In genomic region chr13:31374006-31374405, GRCm38 (mm10) we compare ENCODE assay signal across 15 mouse cellular contexts.
DNase-seq lines count a peak whose midpoint lies in the region; ATAC-seq and TF ChIP-seq lines count a peak whose summit lies in the region.
"Had no signal": no experiment of that assay in that cellular context is flagged by ENCODE, and none has a peak within 500 bp of the region (broad histone marks: within the 10 kb centered on the region; RNA-seq: fewer than 3 reads in every experiment).

No protein-coding gene starts in this region.

- no peak overlapping the region for H3K27ac ChIP-seq in forebrain, embryonic 11.5 days (ENCODE audit: low read depth, low read length)
- no peak overlapping the region for H3K27ac ChIP-seq in forebrain, embryonic 10.5 days
- no peak overlapping the region for H3K27ac ChIP-seq in hindbrain, embryonic 12.5 days
- H3K27ac ChIP-seq in midbrain, embryonic 16.5 days (ENCODE audit: low read length), result no peak overlapping the region
- no peak overlapping the region for H3K27ac ChIP-seq in lung, postnatal 0 days (ENCODE audit: low read length)
- H3K27ac ChIP-seq: liver, embryonic 14.5 days had no signal

- peak; percentile 78 for ATAC-seq in forebrain, embryonic 11.5 days (replicated peaks; ENCODE audit: low FRiP score)
- peak; percentile 79 for ATAC-seq in hindbrain, embryonic 12.5 days (ENCODE audit: low FRiP score)
- ATAC-seq in midbrain, embryonic 16.5 days, result peak; percentile 88
- ATAC-seq in lung, postnatal 0 days, result no peak

- TF ChIP-seq CTCF in lung, postnatal 0 days (IDR thresholded peaks at IDR 0.05), result no peak

- no peak overlapping the region for H3K4me3 ChIP-seq in forebrain, embryonic 11.5 days (ENCODE audit: low read depth, low read length)
- no peak overlapping the region for H3K4me3 ChIP-seq in forebrain, embryonic 10.5 days
- H3K4me3 ChIP-seq in hindbrain, embryonic 12.5 days, result no peak overlapping the region
- H3K4me3 ChIP-seq in midbrain, embryonic 16.5 days (ENCODE audit: low read depth, low read length), result no peak overlapping the region
- no peak overlapping the region for H3K4me3 ChIP-seq in lung, postnatal 0 days (ENCODE audit: low read depth, low read length)
- H3K4me3 ChIP-seq: heart, embryonic 12.5 days had no signal

- TF ChIP-seq EP300 in lung, postnatal 0 days (IDR thresholded peaks at IDR 0.05), result no peak

- 58% methylated on average over 5 of the region's 5 CpGs for WGBS in forebrain, embryonic 11.5 days
- WGBS in forebrain, embryonic 10.5 days, result 59% methylated on average over 5 of the region's 5 CpGs
- WGBS in hindbrain, embryonic 12.5 days, result 60% methylated on average over 5 of the region's 5 CpGs
- WGBS in midbrain, embryonic 16.5 days, result 59% methylated on average over 5 of the region's 5 CpGs
- WGBS in lung, postnatal 0 days, result 64% methylated on average over 5 of the region's 5 CpGs

- H3K36me3 ChIP-seq in forebrain, embryonic 11.5 days (ENCODE audit: control insufficient read depth, insufficient read depth, low read length), result no peaks in the 10 kb centered on the region
- H3K36me3 ChIP-seq in forebrain, embryonic 10.5 days (replicated peaks), result no peaks in the 10 kb centered on the region
- H3K36me3 ChIP-seq in hindbrain, embryonic 12.5 days, result no peaks in the 10 kb centered on the region
- no peaks in the 10 kb centered on the region for H3K36me3 ChIP-seq in midbrain, embryonic 16.5 days (ENCODE audit: control insufficient read depth, insufficient read depth, low read length)
- no peaks in the 10 kb centered on the region for H3K36me3 ChIP-seq in lung, postnatal 0 days (ENCODE audit: insufficient read depth, low read length)
- H3K36me3 ChIP-seq: heart, embryonic 12.5 days had no signal

- H3K9me3 ChIP-seq in forebrain, embryonic 11.5 days (ENCODE audit: control insufficient read depth, low read length), result no peaks in the 10 kb centered on the region
- no peaks in the 10 kb centered on the region for H3K9me3 ChIP-seq in forebrain, embryonic 10.5 days
- H3K9me3 ChIP-seq in hindbrain, embryonic 12.5 days (replicated peaks), result no peaks in the 10 kb centered on the region
- H3K9me3 ChIP-seq in midbrain, embryonic 16.5 days (replicated peaks; ENCODE audit: control insufficient read depth, low read length, poor library complexity, severe bottlenecking), result no peaks in the 10 kb centered on the region
- H3K9me3 ChIP-seq in lung, postnatal 0 days (ENCODE audit: low read length), result no peaks in the 10 kb centered on the region
- H3K9me3 ChIP-seq: heart, embryonic 12.5 days had no signal

- no peak overlapping the region for H3K9ac ChIP-seq in forebrain, embryonic 11.5 days (ENCODE audit: low read length)
- no peak overlapping the region for H3K9ac ChIP-seq in hindbrain, embryonic 12.5 days
- no peak overlapping the region for H3K9ac ChIP-seq in midbrain, embryonic 16.5 days (ENCODE audit: low read depth, low read length)
- no peak overlapping the region for H3K9ac ChIP-seq in lung, postnatal 0 days (replicated peaks; ENCODE audit: low read depth)
- H3K9ac ChIP-seq: heart, embryonic 12.5 days; liver, embryonic 14.5 days had no signal

- no peak for DNase-seq in forebrain, embryonic 11.5 days (ENCODE audit: low spot score)
- no peak for DNase-seq in forebrain, embryonic 10.5 days (ENCODE audit: extremely low spot score, low spot score)
- peak; percentile 51 for DNase-seq in R1 (ENCODE audit: low read depth, low spot score)
- DNase-seq in kidney, postnatal 14 days, result no peak
- no peak for DNase-seq in lung, postnatal 0 days (ENCODE audit: low spot score)
- no peak for DNase-seq in layer of hippocampus, postnatal 25 days (ENCODE audit: extremely low spot score in 1 of 2, low spot score in 1 of 2)
- DNase-seq: adrenal gland, postnatal 25 days; cerebellum, adult 18-20 months; kidney, postnatal 4 days; right cerebral cortex, postnatal 25 days; thymus, postnatal 25 days had no signal

- H3K4me1 ChIP-seq in forebrain, embryonic 11.5 days (replicated peaks; ENCODE audit: control insufficient read depth, insufficient read depth, low read length), result no peaks in the 10 kb centered on the region
- no peaks in the 10 kb centered on the region for H3K4me1 ChIP-seq in forebrain, embryonic 10.5 days
- peaks cover 3% of the 10 kb centered on the region; the same call in 1 of the 2 replicates for H3K4me1 ChIP-seq in hindbrain, embryonic 12.5 days
- no peaks in the 10 kb centered on the region for H3K4me1 ChIP-seq in midbrain, embryonic 16.5 days (ENCODE audit: control insufficient read depth, insufficient read depth, low read length)
- H3K4me1 ChIP-seq in lung, postnatal 0 days (ENCODE audit: insufficient read depth, low read depth, low read length), result no peaks in the 10 kb centered on the region
- H3K4me1 ChIP-seq: heart, embryonic 12.5 days had no signal

- no peaks in the 10 kb centered on the region for H3K27me3 ChIP-seq in forebrain, embryonic 11.5 days (ENCODE audit: control insufficient read depth, insufficient read depth, low read length)
- no peaks in the 10 kb centered on the region for H3K27me3 ChIP-seq in forebrain, embryonic 10.5 days (ENCODE audit: poor library complexity, severe bottlenecking)
- H3K27me3 ChIP-seq in hindbrain, embryonic 12.5 days, result no peaks in the 10 kb centered on the region
- H3K27me3 ChIP-seq in midbrain, embryonic 16.5 days (ENCODE audit: control insufficient read depth, insufficient read depth, low read depth, low read length), result no peaks in the 10 kb centered on the region
- H3K27me3 ChIP-seq in lung, postnatal 0 days (replicated peaks; ENCODE audit: insufficient read depth, low read length), result no peaks in the 10 kb centered on the region

- H3K4me2 ChIP-seq in forebrain, embryonic 11.5 days (ENCODE audit: low read depth, low read length, severe bottlenecking), result no peak overlapping the region
- no peak overlapping the region for H3K4me2 ChIP-seq in hindbrain, embryonic 12.5 days (replicated peaks)
- no peak overlapping the region for H3K4me2 ChIP-seq in midbrain, embryonic 16.5 days (ENCODE audit: low read length)
- no peak overlapping the region for H3K4me2 ChIP-seq in lung, postnatal 0 days (replicated peaks; ENCODE audit: low read depth, low read length)
- H3K4me2 ChIP-seq: heart, embryonic 12.5 days had no signal
